Mouse (Mus musculus) frontal cortex, postnatal 14 days (tissue): ENCODE results near the gene Adamts15.

ENCODE experiments used
- DNase-seq, 2 experiments: peaks; one replicate each; pipeline ENCODE4 v3.0.0; 2022; ENCODE audit warnings: low spot score in 2 of 2

Gene Adamts15

DNA sequence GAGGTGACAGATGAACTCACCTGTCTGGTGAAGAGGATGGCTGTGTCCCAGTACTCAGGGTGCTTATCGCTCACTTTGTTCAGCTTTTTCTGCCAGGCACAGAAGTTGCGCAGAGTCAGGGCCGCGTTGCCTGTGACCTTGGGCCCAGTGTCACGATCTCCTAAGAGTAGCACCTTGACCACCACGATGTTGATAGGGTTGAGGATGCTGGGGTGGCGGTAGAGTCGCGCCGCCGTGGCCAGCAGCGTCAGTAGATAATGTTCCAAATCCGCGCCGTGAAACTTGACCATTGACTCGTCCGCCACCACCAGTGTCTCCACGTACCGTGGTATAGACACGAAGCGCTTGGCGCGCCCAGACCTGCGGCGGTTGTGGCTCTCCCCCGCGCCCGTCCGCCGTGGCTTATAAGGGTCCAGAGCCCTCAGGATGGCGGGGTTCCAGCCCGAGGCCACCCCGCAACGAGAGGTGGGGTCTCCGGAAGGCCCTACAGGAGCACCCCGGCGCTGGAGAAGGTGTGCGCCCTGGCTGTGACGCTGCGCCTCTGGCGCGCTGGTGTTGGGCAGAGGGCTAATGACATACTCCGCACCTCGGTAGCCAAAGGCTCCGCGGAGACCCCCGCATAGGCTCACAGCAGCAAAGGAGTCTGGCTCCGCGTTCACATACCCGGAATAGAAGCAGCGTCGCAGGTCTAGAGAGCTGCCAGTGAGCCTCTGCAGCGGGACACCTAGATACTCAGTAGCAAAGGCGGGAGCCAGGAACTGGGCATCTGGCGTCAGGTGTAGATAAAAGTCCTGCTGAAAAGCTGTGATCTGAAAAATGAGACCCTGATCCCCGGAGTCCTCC lies 770 bp downstream of the Adamts15 start:
- DNase-seq: no peak

DNA sequence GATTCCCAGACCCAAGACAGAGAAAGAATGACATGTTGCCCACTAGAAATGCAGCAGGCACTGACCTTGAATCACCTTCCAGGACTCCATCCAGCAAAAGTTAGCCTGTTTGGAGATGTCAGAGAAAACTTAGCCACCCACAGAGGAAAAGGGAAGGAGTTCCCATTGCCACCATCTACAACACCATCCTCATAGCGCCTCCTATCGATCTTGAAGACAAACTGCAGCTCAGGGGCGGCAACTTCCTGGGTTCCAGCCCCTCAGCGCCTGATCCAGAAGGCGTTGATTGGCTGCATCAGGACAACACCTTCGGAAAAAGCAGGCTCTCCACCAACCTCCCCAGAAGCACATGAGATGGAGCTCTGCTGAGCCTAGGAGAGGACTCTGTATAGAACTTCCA lies 1.5 kb downstream of the Adamts15 start:
- no peak for DNase-seq

DNA sequence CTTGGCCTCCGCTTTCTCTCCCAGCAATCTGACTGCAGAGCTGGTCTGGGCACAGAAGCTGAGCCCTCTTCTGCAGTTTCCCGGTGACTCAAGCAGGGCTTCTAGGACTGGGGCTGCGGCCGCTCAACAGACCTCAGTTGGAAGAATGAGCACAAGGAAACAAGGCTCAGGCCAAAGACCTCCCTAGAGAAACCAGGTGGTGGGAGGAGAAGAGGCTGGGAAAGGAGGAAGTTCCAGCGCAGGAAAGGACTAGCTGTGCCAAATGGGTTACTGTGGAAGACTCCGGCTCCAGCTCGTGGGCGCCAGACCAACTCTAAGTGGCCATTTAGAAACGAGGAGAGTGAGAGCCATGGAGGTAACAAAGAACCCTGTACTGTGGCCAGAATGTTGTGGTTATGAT lies 2.6 kb downstream of the Adamts15 start:
- DNase-seq: no peak

DNA sequence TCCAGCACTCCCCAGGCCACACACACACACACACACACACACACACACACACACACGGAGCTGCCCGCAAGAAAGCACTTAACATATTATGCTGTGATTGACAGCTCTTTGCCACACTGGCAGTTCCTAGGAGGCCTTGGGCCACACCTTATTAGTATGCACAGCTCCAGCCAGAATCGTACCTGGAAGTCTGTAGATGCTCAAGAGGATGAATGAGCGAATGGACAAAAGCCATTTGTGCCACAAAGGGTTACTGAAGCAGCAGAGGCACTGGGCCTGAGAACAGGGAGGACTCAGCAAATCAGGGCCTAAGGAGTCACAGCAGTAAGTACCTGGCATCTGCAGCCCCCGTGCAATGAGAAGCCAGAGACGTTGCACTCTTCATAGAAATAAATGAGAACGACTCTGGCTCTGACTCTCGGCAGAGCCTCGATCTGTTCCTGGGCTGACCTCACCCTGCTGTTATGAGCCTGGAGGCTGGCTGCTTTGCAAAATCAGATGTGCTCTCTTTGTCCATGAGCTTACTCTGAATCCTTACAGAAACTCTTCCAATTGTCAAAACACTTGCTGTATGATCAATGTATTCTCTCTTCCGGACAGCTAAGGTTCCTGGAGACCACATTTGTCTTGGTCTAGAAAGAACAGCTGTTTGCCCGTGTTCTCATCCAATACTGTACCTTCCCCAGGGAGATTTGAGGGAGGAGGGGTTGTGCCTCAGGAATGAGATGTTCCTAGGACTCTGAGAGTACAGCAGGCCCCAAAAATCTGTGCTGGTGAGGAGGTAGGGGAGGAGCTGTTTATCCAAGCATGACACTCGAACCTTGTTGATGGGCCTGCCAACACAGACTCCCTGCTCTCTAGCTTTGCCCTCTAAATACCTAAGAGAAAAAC lies 3.5 kb downstream of the Adamts15 start:
- DNase-seq: no peak

DNA sequence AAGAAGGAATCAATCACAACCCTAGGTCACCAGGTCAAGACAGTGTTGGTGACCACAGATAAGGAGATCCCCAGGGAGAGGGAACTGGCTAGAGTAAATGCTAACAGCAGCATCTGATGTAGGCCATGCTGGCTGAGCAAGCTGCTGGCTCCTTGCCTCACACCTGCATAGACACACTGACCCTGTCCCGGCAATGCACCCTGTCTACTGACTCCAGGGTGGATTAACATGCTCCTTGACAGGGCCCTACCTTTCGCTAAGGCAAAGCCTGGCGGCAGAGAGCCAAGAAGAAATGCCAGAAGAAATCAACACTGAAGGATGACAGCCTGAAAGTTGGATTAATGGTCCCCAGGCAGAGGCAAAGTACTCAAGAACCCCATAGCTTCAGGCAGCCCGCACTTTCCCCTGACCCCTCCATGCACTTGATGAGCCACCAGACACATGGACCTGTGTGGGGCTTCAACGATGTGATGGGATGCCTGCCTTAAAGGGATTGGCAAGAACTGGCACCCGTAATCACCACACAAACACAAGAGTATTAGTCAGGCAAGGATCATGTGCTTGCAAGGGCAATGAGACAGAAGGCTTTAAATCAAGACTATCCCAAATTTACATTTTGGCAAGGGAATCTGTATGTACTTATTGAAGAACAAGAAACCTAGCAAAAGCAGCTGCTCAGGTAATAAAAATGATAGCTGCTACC lies 5.8 kb downstream of the Adamts15 start:
- no peak for DNase-seq

DNA sequence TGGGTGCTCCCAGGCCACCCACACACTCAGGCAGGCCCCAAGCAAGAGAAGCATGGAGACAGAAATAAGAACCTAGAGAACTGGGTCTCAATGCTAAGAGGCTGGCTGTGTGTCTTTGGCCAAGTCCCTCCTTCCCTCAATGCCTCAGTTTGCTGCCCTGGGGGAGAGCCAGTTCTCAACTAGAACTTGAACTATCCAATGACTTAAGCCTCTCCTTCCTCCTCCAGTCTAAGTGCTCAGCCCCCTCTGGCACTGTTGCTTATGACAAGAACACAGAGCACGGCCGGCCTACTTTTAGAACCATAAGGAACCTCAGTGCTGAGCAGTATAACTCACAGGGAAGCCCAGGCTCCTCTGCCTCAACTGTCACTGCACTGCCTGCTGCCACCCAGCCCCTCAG lies 8.0 kb downstream of the Adamts15 start:
- DNase-seq: no peak

DNA sequence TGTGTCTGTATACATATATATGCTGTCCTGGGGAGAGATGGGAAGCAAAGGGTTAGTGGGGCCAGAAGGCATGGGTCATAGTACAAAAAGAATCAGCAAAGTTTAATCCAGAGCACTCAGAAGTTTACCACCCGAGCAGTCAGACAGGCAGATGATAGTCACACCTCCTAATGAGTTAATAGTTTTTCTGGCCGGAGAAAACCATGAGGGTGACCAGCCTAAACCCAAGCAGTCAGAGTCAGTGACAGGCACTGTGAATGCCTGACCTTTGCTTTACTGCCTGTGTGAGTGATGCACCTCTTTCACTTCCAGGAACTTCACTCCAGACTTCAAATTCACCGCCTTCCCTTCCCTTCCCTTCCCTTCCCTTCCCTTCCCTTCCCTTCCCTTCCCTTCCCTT lies 8.8 kb downstream of the Adamts15 start:
- no peak for DNase-seq

DNA sequence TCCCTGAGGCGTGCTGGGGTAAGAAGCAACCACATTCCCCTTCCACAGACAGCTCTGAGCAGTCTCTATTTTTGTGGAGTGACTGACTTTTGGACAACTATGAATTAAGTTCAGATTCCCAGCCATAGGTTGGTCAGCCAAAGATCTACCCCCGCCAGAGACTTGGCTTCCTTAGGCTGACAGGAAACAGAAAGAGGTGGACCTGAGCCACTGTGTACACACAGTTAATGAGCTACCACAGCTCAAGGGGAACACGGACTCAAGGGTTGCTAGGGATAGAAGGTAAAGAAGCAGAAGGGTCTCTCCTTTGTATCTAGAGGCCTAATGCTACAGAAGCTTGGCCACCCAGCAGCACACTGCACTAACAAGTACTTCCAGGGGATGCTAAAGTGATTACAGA lies 10.1 kb downstream of the Adamts15 start:
- DNase-seq: no peak

DNA sequence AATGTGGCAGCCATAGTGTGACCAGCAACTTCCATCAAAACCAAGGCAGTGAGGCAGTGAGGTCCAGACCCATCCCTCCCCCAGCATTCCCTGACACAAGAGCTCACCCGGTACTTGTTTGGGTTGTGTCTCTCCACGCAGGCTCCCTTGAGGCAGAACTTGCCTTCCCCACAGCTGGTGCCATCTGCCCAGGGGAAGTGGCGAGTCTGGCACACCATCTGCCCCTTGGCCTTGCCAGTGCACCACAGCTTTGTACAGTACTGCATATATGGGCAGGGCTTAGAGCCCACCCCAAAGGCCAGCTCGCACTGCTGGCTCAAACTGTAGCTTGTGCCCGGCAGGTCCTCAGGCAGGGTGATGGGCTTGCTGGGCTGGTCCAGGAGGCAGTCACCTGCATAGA lies 11.8 kb downstream of the Adamts15 start:
- DNase-seq: no peak

DNA sequence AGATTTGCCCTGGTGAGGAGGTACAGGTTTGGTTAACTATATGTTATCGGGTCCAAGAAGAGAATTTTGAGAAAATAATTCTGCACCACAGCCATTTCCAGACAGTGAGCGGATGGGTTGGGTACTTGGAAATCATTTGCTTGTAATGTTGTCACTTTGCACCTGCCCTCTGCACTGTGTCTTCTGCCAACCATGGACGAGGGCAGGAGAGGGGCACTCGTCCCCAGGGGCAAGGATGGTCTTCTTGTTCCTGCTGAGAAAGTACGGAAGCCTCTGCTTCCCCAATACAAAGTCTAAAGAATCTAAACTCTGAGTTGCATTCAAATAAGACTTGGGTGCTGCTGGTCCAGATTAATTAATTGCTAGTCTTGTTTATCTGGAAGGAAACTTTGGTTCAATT lies 13.3 kb downstream of the Adamts15 start:
- DNase-seq: no peak

DNA sequence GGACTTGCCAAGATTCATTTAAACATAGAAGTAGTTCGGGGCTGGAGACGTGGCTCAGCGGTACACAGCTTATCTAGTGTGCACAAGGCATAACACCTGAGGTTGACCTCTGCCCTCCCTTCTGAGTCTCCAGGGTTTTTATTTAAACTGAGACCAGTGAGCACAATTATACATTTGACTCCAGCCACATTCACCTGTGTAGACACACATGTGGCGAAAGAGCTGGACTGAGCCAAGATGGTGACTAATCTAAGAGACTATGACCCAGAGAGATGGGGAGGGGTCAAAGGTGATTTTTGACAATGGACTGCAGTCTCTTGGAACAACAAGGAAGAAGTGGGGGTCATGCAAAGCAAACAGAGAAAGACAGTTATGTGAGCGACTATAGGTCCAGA lies 14.0 kb downstream of the Adamts15 start:
- no peak for DNase-seq

DNA sequence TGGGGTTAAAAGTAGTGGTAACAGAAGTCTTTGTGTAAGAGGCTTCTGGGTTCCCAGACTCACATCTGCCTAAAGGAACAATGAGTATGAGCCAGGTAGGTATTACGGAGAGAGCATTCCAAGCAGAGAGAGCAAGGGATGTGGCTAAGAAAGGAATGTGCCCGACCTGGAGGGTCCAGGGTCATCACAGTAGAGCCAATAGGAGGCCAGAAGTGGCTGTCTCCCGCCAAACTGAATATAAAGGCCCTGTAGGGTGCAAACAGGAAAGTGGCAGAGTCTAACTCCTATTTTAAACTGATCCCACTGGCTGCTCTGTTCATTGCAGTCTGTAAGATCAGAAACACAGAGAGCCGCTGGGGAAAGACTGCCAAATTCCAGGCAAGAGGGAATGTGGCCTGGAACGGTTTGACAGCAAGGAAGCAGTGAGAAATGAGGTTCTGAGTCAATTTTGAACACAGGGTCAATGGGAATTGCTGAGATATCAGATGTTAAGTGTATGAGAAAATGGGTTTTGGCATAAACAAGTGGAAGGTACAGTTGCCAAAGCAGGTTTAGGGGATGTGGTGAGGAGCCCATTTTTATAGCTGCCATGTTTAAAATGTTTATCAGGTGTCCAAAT lies 14.5 kb downstream of the Adamts15 start:
- DNase-seq: no peak

DNA sequence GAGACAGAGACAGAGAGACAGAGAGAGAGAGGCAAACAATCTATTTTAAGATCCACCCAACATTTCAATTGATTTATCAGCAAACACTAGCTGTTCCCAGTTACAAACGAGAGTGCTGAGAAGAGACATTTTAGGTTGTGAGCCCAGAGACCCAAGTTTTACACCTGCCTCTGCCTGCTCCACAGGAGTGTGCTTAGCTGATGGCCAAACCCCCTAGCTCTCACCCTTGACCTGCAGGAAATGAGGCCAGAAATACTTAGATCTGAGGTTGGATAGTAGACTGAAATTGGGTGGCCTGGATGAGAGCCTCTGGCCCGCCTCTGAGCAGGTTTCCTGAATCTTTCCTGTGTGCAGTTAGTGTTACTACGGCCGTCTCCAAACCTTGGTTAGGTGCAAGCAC lies 15.8 kb downstream of the Adamts15 start:
- no peak for DNase-seq

DNA sequence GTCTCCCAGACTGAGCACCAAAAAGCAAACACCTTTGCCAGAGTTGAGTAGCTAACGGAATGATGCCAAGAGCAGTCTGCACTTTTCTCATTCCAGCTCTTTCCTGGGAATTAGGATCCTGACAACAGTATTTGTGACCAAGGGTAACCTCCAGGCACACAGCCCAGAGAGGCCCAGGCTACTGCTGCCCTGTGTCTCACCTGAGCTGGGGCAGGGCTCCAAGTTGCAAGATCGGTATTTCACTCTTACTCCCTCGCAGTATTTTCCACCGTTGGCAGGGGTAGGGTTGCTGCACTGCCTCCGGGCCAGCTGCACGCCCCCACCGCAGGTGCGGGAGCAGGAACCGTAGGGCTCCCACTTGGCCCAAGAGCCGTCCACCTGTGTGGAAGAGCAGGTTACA lies 16.4 kb downstream of the Adamts15 start:
- no peak for DNase-seq

DNA sequence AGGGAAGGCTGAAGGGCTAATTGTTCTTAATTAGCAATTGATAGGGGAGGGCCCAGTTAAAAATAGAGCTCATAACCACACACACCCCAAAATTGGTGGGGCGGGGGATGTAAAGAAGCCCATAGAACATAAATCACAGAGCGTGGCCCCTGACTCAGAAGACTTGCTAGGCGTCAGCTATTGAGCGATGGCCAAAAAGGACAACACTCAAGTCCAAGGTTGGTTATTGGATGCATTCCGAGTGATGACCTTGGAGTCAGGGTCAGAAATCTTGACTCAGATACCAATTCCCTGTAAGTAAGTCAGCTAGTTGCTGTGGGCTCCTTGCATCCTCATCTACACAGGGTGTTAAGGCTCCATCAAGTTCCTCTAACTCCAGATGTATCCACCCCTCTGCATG lies 19.0 kb downstream of the Adamts15 start:
- no peak for DNase-seq

DNA sequence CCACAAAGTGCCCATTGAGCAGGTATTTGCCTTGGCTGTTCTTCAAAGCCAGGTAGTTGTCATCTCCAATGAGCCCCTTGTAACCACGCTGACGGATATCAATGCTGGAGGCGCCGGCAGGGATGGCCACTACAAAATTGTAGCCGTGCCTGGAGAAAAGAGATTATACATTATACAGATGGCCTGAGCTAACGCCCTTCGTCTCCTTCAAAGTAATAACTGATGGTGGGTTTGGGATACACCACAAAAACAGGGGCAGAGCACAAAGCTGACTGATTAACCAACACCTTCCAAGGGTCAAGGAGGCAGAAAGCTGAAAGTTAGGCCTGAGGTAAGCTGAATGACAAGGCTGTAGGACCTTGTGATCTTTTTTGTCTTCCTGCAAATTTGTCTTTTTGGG lies 19.6 kb downstream of the Adamts15 start:
- no peak for DNase-seq

DNA sequence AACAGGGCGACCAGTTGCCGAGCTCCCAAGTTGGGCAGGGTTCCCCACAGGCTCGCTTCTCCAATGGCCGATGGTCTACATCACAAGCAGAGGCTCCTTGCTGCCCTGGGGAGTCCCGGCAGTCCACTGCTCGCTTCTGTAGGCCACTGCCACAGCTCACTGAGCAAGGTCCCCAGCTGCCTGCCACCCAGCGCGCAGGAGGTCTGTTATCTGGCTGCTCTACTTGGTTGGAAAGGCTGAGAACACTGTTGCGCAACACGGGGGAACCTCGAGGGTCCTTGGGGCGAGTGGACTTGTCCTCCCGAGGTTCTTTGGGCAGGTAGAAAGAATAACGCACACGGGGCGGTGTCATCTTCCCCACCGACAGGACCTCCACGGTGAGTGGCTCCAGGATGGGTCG lies 20.1 kb downstream of the Adamts15 start:
- no peak for DNase-seq

DNA sequence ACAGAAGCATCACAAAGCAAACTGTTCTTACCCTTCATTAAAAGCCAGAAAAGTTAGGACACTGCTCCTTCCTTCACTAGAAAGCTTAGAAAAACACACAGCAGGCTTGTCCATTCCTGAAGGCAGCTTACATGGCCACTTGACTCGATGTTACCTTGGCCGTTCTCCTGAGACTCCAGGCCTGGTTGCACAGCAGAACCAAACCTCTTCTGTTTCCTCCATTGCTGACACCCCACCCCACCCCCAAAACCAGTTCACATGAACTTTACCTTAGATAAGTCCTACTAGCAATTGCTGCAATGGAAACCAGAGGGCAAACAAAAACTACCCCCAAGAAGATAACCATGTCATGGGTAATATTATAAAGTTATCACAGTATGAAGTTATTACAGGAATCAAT lies 25.1 kb downstream of the Adamts15 start:
- no peak for DNase-seq

DNA sequence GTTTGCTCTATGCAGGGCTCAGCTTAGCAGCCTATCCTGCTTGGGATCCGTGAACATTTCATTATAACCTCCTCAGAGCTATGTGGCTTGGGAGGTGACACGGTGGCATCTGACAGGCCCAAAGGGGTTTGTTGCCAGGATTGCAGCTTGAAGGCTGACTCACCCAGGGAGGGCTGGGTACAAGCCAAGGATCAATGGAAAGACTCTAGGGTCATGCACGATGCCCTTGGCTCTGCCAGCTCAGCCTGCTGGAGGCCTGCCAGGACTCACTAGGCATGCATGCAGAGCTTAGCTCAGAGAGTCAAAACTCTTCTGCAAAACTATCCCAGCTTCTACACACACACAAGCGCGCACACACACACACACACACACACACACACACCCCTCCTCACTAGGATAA lies 25.5 kb downstream of the Adamts15 start:
- DNase-seq: peak in 1 of 2 experiments; percentile 10

DNA sequence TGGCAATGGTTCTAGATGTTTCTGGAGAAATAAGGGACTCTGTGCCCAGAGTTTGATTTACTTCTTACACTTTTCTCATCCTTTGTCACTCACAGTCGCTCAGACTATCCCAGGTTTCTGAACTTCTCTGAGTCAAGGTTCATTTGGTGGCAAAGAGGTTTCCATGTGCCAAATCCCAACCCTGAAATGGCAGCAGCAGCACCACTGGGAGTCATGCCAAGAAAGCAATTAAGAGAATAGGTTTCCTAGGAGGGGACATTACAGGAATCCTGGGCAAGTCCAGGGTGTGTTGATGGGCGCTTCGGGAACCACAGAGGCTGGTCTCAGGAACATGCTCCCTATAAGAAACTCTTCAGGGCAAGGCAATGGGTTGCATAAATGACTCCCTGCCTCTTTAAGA lies 26.6 kb downstream of the Adamts15 start:
- DNase-seq: no peak

DNA sequence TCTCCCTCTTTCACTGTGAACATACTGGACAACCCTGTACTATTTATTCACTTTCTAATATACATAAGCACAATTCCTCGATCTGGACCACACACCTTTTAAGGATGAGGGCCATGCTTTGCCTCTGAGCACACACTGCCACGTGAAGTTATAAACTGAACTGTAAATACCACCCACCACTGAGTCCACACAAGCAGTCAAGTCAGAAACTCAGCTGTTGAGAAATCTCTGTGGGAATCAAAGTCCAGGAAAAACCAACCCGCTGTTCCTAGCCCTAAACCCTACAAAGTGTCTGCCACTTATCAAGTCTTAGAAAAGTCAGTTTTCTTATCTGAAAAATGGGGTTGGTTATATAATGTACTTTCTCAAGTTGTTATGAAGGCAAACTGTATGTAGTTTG lies 36.0 kb downstream of the Adamts15 start:
- no peak for DNase-seq

DNA sequence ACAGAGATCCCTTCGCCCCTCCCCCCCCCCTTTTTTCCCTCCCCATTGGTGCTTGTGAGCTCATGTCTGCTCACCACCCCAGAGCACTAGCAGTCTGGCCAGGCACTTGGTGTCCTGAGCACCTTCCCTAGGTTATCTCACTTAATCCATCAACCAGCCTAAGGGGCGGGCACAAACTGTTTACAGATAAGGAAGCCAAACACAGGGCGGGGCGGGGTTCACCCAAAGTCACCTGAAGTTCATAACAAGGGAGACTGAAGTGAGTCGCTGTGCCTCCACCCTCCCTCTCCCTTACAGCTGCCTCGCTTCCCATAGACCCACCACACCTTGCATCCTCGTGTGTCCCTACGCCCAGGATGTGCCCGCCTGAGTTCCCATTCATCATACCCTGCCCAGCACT lies 41.7 kb downstream of the Adamts15 start:
- DNase-seq: no peak
